Mouse (Mus musculus): Measurements from ENCODE around the gene Ift80.

- TF ChIP-seq CTCF (IDR thresholded peaks at IDR 0.05; ENCODE audit: insufficient read depth, low read depth, low read length) (no peak), POLR2A (IDR thresholded peaks at IDR 0.05; ENCODE audit: insufficient read depth, low read depth, low read length) (no peak)
Observed at GRCm38 (mm10) chr3:69008873-69009272, 4.5 kb upstream of the Ift80 start.
